Mouse (Mus musculus) liver, embryonic 11.5 days (tissue): ENCODE measurements at regions not wholly inside any gene's neighbourhood (a gene's known extent, or its start where the extent isn't known, plus 50 kb on each side); places are given as distances from the start of the nearest gene placed in this dataset.

ENCODE experiments used
- ATAC-seq: fragments of 200-750 bp; cut with Nextera tagmentation; replicated peaks from 2 replicates; pipeline ENCODE4 v1.8.0; 2017; ENCODE audit warnings: moderate number of reproducible peaks, mild to moderate bottlenecking, moderate TSS enrichment, moderate library complexity; ENCODE audit not compliant: low FRiP score
- DNase-seq: peaks from one replicate; pipeline ENCODE4 v3.0.0-alpha.2; 2017; ENCODE audit warnings: low spot score
- H3K27ac ChIP-seq: fragments of 300-500 bp; sonication (generic); 2 replicates; pipeline ENCODE4 v1.5.1; 2014; ENCODE audit warnings: mild to moderate bottlenecking, low read depth, low read length, control low read depth
- H3K27me3 ChIP-seq: fragments of 300-500 bp; sonication (generic); replicated peaks from 2 replicates; pipeline ENCODE4 v1.6.1; 2014; ENCODE audit warnings: low read length, mixed read lengths; ENCODE audit not compliant: control insufficient read depth, insufficient read depth
- H3K36me3 ChIP-seq: fragments of 300-500 bp; sonication (generic); 2 replicates; pipeline ENCODE4 v1.6.1; 2014; ENCODE audit warnings: mild to moderate bottlenecking, low read length, moderate library complexity, mixed read lengths; ENCODE audit not compliant: control insufficient read depth, insufficient read depth
- H3K4me1 ChIP-seq: fragments of 300-500 bp; sonication (generic); replicated peaks from 2 replicates; pipeline ENCODE4 v1.6.1; 2014; ENCODE audit warnings: low read length, mixed read lengths; ENCODE audit not compliant: control insufficient read depth, insufficient read depth
- H3K4me2 ChIP-seq: fragments of 300-500 bp; sonication (generic); 2 replicates; pipeline ENCODE4 v1.6.1; 2014; ENCODE audit warnings: mild to moderate bottlenecking, control low read depth, moderate library complexity
- H3K4me3 ChIP-seq: fragments of 300-500 bp; sonication (generic); 2 replicates; pipeline ENCODE4 v1.5.1; 2014; ENCODE audit warnings: low read depth, low read length, control low read depth
- H3K9ac ChIP-seq: fragments of 300-500 bp; sonication (generic); 2 replicates; pipeline ENCODE4 v1.6.1; 2014; ENCODE audit warnings: low read depth, low read length, control low read depth
- H3K9me3 ChIP-seq: fragments of 300-500 bp; sonication (generic); 2 replicates; pipeline ENCODE4 v1.6.1; 2016; ENCODE audit warnings: low read length, inconsistent platforms, mixed read lengths; ENCODE audit not compliant: control insufficient read depth
- WGBS: fragments of 180-500 bp; shearing (Covaris S2); extraction: QIAGEN DNeasy Blood & Tissue Kit; methylation state at CpG from one replicate; pipeline ENCODE4 v1.1.7; 2014; 5-methylcytosine and 5-hydroxymethylcytosine counted together

- Histone ChIP-seq H3K27me3 (no peaks in the 10 kb centered on the region), H3K9ac (no peak overlapping the region), H3K4me3 (no peak overlapping the region), H3K36me3 (no peaks in the 10 kb centered on the region), H3K27ac (no peak overlapping the region), H3K9me3 (no peaks in the 10 kb centered on the region), H3K4me2 (no peak overlapping the region), H3K4me1 (no peaks in the 10 kb centered on the region)
- 67% methylated on average over 8 of the region's 8 CpGs for WGBS
- DNase-seq (no peak), ATAC-seq (no peak)
These were observed 651.7 kb upstream of the Lmcd1 start for GRCm38 (mm10) chr6:111621684-111622480.

GRCm38 (mm10) chr6:111622481-111623139 is 650.9 kb upstream of the Lmcd1 start:
- Histone ChIP-seq H3K9ac (no peak overlapping the region), H3K27ac (no peak overlapping the region), H3K4me2 (no peak overlapping the region), H3K4me1 (no peaks in the 10 kb centered on the region), H3K36me3 (no peaks in the 10 kb centered on the region), H3K4me3 (no peak overlapping the region), H3K27me3 (no peaks in the 10 kb centered on the region), H3K9me3 (no peaks in the 10 kb centered on the region)
- WGBS, result 75% methylated on average over 7 of the region's 7 CpGs
- DNase-seq, result no peak
- ATAC-seq, result no peak

- Histone ChIP-seq H3K4me1 (no peaks in the 10 kb centered on the region), H3K4me2 (no peak overlapping the region), H3K9me3 (no peaks in the 10 kb centered on the region), H3K36me3 (no peaks in the 10 kb centered on the region), H3K27me3 (no peaks in the 10 kb centered on the region), H3K4me3 (no peak overlapping the region), H3K9ac (no peak overlapping the region), H3K27ac (no peak overlapping the region)
- DNase-seq, result no peak
- no peak for ATAC-seq
- 90% methylated on average over 4 of the region's 4 CpGs for WGBS
These were observed 650.4 kb upstream of the Lmcd1 start for GRCm38 (mm10) chr6:111623140-111623497.

- H3K9me3 ChIP-seq, result no peaks in the 10 kb centered on the region
- H3K4me1 ChIP-seq, result no peaks in the 10 kb centered on the region
- H3K4me2 ChIP-seq, result no peak overlapping the region
- no peak overlapping the region for H3K9ac ChIP-seq
- no peak overlapping the region for H3K4me3 ChIP-seq
- H3K27ac ChIP-seq, result no peak overlapping the region
- ATAC-seq (no peak), DNase-seq (no peak)
- H3K27me3 ChIP-seq, result no peaks in the 10 kb centered on the region
- no peaks in the 10 kb centered on the region for H3K36me3 ChIP-seq
These were observed 648.1 kb upstream of the Lmcd1 start for GRCm38 (mm10) chr6:111625501-111625900.

- Histone ChIP-seq H3K27ac (no peak overlapping the region), H3K4me1 (no peaks in the 10 kb centered on the region), H3K9ac (no peak overlapping the region), H3K36me3 (no peaks in the 10 kb centered on the region), H3K4me3 (no peak overlapping the region), H3K9me3 (no peaks in the 10 kb centered on the region), H3K27me3 (no peaks in the 10 kb centered on the region), H3K4me2 (no peak overlapping the region)
- ATAC-seq, result no peak
- 89% methylated on average over 3 of the region's 3 CpGs for WGBS
- DNase-seq, result no peak
These were observed 620.8 kb upstream of the Lmcd1 start for GRCm38 (mm10) chr6:111652736-111653135.

- no peaks in the 10 kb centered on the region for H3K4me1 ChIP-seq
- H3K9me3 ChIP-seq, result no peaks in the 10 kb centered on the region; the same call in 1 of the 2 replicates
- no peaks in the 10 kb centered on the region for H3K27me3 ChIP-seq
- H3K4me3 ChIP-seq, result no peak overlapping the region
- no peak overlapping the region for H3K9ac ChIP-seq
- H3K36me3 ChIP-seq, result no peaks in the 10 kb centered on the region
- DNase-seq (no peak), ATAC-seq (no peak)
- H3K27ac ChIP-seq, result no peak overlapping the region
- H3K4me2 ChIP-seq, result no peak overlapping the region
- WGBS, result 61% methylated on average over 2 of the region's 2 CpGs
These were observed 613.6 kb upstream of the Lmcd1 start for GRCm38 (mm10) chr6:111659957-111660356.

GRCm38 (mm10) chr6:111664603-111665002 is 609.0 kb upstream of the Lmcd1 start:
- ATAC-seq, result no peak
- H3K36me3 ChIP-seq, result no peaks in the 10 kb centered on the region
- H3K4me3 ChIP-seq, result no peak overlapping the region
- no peaks in the 10 kb centered on the region for H3K4me1 ChIP-seq
- no peak overlapping the region for H3K4me2 ChIP-seq
- DNase-seq, result no peak
- H3K9ac ChIP-seq, result no peak overlapping the region
- no peaks in the 10 kb centered on the region; the same call in 1 of the 2 replicates for H3K9me3 ChIP-seq
- no peaks in the 10 kb centered on the region for H3K27me3 ChIP-seq
- H3K27ac ChIP-seq, result no peak overlapping the region

- H3K9ac ChIP-seq, result no peak overlapping the region
- H3K27ac ChIP-seq, result no peak overlapping the region
- no peak overlapping the region for H3K4me2 ChIP-seq
- no peak overlapping the region for H3K4me3 ChIP-seq
- H3K27me3 ChIP-seq, result no peaks in the 10 kb centered on the region
- no peak for DNase-seq
- 61% methylated on average over 2 of the region's 2 CpGs for WGBS
- ATAC-seq, result no peak
- no peaks in the 10 kb centered on the region for H3K9me3 ChIP-seq
- H3K4me1 ChIP-seq, result no peaks in the 10 kb centered on the region
- H3K36me3 ChIP-seq, result no peaks in the 10 kb centered on the region
These were observed 588.6 kb upstream of the Lmcd1 start for GRCm38 (mm10) chr6:111684911-111685310.

GRCm38 (mm10) chr6:111702864-111703263 is 570.7 kb upstream of the Lmcd1 start:
- no peak overlapping the region for H3K27ac ChIP-seq
- no peaks in the 10 kb centered on the region for H3K9me3 ChIP-seq
- no peak overlapping the region for H3K9ac ChIP-seq
- H3K4me1 ChIP-seq, result no peaks in the 10 kb centered on the region
- DNase-seq (no peak), ATAC-seq (no peak)
- H3K27me3 ChIP-seq, result no peaks in the 10 kb centered on the region
- H3K4me3 ChIP-seq, result no peak overlapping the region
- no peak overlapping the region for H3K4me2 ChIP-seq
- whole genome bisulfite sequencing, result 82% methylated on average over 1 of the region's 1 CpGs
- no peaks in the 10 kb centered on the region for H3K36me3 ChIP-seq
